Mouse (Mus musculus): ENCODE measurements around the gene Plxnc1. TPM values are rescaled to one million over a fixed set of nuclear protein-coding genes. Genes with fewer than 3 reads are reported as not detected.

Plxnc1 gene
- total RNA-seq, 2 experiments from 2014 or later = 46.2 to 49.9 TPM

DNA sequence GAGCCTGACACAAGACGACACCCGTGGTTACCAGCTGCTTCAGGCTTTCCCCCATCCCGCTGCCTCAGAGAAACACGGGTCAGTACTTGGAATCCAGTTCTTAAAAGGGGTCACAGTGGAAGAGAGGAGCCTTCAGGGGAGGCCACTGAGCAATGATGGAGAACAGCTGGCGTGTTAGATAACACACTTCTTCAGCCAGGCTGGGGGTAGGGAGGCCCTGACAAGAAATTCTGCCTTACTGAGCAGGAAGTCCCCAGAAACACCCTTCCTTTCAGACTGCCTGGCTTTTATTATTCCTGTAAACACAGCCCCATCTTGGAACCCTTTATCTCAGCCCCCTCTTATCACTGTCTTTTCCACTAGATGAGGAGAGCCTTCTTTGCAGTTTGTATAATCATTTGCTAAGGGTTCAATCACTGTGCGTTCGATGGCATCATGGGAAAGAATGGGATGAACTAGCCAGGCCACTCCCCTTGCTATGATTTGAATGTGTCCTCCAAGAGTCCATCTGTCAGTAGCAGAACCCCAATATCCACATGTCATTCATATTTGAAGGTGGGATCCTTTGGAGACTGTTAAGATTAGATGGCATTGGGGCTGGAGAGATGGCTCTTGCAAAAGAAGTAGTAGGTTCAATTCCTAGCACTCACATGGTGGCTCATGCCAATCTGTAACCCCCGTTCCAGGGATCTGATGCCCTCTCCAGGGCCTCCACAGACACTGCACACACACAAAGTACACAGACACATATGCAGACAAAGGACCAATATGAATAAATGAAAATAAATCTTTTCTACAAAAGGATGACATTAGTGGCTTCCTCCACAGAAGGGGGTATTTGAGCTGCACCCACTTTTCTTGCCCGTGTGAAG, 12.4 kb downstream of the Plxnc1 start:
- Histone ChIP-seq H3K27ac (no peak overlapping the region), H3K4me3 (no peak overlapping the region)
- intact Hi-C loops (cut with DNase I) = no loop called here
- DNase-seq (ENCODE audit: extremely low spot score in 1 of 2, low spot score in 2 of 2) = no peak
- TF ChIP-seq CTCF (IDR thresholded peaks at IDR 0.05) = no peak

GRCm38 (mm10) chr10:94928164-94928563, 16.5 kb downstream of the Plxnc1 start:
- no peak overlapping the region for H3K4me3 ChIP-seq
- intact Hi-C loops (cut with DNase I) = no loop called here
- no peak for TF ChIP-seq CTCF (IDR thresholded peaks at IDR 0.05)
- no peak overlapping the region for H3K27ac ChIP-seq
- no peak for DNase-seq (ENCODE audit: extremely low spot score in 1 of 2, low spot score in 2 of 2)

DNA sequence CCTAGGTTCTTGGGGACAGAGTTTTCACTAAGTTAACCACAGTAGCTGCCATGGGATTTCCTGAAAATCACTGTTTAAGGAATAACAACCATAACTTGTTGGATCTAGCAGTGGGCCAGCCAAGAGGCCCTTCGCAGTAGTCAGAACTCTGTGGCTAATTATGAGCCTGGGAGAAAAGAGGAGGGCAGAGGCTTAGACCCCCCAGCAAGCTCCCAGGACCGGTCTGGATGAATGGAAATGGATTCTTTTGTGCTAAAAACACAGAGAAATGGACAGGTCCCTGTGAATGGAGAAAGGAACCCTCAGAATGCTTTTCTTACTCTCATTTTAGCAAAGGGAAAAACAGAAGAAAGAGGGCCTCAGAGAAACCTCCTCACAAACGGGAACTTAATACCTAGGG, 18.3 kb downstream of the Plxnc1 start:
- H3K27ac ChIP-seq = no peak overlapping the region
- intact Hi-C loops (cut with DNase I) = no loop called here
- TF ChIP-seq CTCF (IDR thresholded peaks at IDR 0.05) = no peak
- no peak for DNase-seq (ENCODE audit: extremely low spot score in 1 of 2, low spot score in 2 of 2)
- no peak overlapping the region for H3K4me3 ChIP-seq

DNA sequence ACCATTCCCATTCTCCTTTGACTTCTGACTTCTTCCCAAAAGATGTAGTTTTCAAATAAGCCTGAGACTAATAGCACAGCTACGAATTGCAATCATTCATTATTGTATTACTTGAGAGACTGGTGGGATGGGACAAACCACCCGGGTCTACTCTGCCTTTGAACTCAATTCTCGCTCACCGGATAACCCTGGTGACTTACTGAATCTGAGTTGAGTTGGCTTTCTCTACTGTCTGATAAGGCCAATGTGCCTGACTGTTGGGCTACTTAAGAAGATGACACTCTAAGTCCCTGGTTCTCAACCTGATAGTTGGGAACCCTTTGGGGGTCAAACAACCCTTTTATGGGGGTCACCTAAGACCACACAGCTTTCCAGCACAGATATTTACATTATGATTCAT, 19.8 kb downstream of the Plxnc1 start:
- intact Hi-C loops (cut with DNase I) = no loop called here
- Histone ChIP-seq H3K27ac (no peak overlapping the region), H3K4me3 (no peak overlapping the region)
- no peak for TF ChIP-seq CTCF (IDR thresholded peaks at IDR 0.05)
- DNase-seq (ENCODE audit: extremely low spot score in 1 of 2, low spot score in 2 of 2) = no peak

- TF ChIP-seq CTCF (IDR thresholded peaks at IDR 0.05) = no peak
- no peak for DNase-seq (ENCODE audit: extremely low spot score in 1 of 2, low spot score in 2 of 2)
- intact Hi-C loops (cut with DNase I) = no loop called here
- Histone ChIP-seq H3K27ac (no peak overlapping the region), H3K4me3 (no peak overlapping the region)
These were observed 20.2 kb downstream of the Plxnc1 start for GRCm38 (mm10) chr10:94924450-94924849.

- no peak for DNase-seq (ENCODE audit: extremely low spot score in 1 of 2, low spot score in 2 of 2)
- intact Hi-C loops (cut with DNase I) = no loop called here
- Histone ChIP-seq H3K4me3 (no peak overlapping the region), H3K27ac (no peak overlapping the region)
- TF ChIP-seq CTCF (IDR thresholded peaks at IDR 0.05) = no peak
These were observed 21.3 kb downstream of the Plxnc1 start for GRCm38 (mm10) chr10:94923337-94923762.

GRCm38 (mm10) chr10:94922848-94923247, 21.8 kb downstream of the Plxnc1 start:
- Histone ChIP-seq H3K4me3 (no peak overlapping the region), H3K27ac (no peak overlapping the region)
- TF ChIP-seq CTCF (IDR thresholded peaks at IDR 0.05) = no peak
- DNase-seq (ENCODE audit: extremely low spot score in 1 of 2, low spot score in 2 of 2) = no peak
- intact Hi-C loops (cut with DNase I) = no loop called here

DNA sequence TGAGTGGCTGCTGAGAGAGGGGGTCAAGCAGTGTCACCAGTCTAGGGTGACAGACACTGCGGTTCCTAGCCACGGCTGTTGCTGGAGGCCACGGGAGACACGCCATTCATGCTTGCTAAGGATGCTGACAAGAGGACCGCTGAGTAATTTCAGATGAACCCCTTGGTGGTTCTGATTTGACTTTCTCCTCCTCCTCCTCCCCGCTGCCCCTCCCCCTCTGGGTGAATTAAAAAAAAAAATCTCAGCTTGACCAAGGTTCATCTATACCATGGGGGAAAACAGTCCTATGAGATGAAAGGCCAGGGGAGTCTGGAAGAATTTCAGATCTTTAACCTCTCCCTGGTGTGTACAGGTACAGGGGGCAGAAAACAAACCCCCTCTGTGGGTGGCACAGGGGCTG, 22.9 kb downstream of the Plxnc1 start:
- DNase-seq (ENCODE audit: extremely low spot score in 1 of 2, low spot score in 2 of 2) = no peak
- Histone ChIP-seq H3K4me3 (no peak overlapping the region), H3K27ac (no peak overlapping the region)
- no peak for TF ChIP-seq CTCF (IDR thresholded peaks at IDR 0.05)
- intact Hi-C loops (cut with DNase I) = no loop called here

DNA sequence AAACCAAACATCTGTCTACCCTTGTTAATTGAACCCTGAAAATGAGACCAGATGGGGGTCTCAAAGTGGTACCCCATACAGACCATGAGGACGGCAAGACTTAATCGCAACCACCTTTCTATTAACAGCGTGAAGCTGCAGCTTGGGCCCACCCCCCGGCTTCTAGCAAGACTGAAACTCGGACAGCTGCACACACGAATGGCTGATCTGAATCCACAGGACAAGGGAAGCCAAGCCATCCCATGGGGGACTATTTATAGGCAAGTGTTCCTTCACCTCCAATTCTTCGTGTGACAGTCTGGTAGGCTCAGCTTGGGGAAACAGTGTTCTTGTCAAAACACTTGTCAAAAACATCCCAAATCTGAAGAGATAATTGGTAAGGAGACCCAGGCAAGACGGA, 24.1 kb downstream of the Plxnc1 start:
- H3K27ac ChIP-seq = peak overlapping the region; percentile 87; the same call in 1 of the 2 replicates
- TF ChIP-seq CTCF (IDR thresholded peaks at IDR 0.05) = no peak
- no peak overlapping the region for H3K4me3 ChIP-seq
- DNase-seq (ENCODE audit: extremely low spot score in 1 of 2, low spot score in 2 of 2) = no peak
- intact Hi-C loops (cut with DNase I) = no loop called here

DNA sequence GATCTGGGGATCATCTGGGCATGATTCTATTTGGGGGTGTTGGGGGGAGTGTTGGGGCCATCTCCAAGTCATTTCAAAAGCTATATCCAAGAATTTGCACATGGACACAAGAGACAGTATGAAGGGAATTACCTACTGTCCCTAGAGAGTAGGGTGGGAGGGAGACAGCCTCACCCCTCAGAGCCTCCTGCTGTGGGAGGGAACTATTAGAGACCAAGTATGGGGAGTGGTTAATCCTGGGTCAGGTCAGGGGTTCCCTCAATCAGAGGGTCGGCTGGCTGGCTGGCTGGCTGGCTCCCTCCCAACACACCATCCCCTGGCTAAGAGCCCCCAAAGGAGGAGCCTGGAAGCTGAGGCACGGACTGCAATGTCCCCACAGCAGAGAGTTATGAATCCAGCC, 24.7 kb downstream of the Plxnc1 start:
- intact Hi-C loops (cut with DNase I) = no loop called here
- DNase-seq (ENCODE audit: extremely low spot score in 1 of 2, low spot score in 2 of 2) = no peak
- TF ChIP-seq CTCF (IDR thresholded peaks at IDR 0.05) = no peak
- H3K27ac ChIP-seq = peak overlapping the region; percentile 87
- H3K4me3 ChIP-seq = no peak overlapping the region; the same call in 1 of the 2 replicates

GRCm38 (mm10) chr10:94919552-94919951, 25.1 kb downstream of the Plxnc1 start:
- DNase-seq (ENCODE audit: extremely low spot score in 1 of 2, low spot score in 2 of 2) = peak; percentile 61 to 70
- Histone ChIP-seq H3K4me3 (peak overlapping the region; percentile 41), H3K27ac (peak overlapping the region; percentile 87)
- TF ChIP-seq CTCF (IDR thresholded peaks at IDR 0.05) = no peak
- intact Hi-C loops (cut with DNase I) = no loop called here

DNA sequence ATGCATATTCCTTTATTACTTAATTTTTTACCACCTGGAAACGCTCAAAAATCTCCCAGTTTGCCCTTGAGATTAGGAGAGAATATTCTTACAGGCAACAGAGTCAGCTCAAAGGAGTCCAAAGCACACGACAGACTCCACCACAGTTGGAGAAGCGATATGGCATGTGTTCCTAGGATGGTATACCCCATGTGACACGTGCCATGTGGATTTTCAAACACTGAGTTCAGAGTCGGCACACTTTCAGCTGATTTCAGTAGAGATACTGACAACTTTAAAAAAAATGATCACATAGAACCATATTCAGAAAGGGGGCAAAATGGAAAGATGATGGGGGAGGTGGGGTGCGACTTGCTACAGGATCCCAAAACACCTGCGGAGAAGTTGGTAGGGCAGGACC, 26.0 kb downstream of the Plxnc1 start:
- intact Hi-C loops (cut with DNase I) = no loop called here
- no peak for DNase-seq (ENCODE audit: extremely low spot score in 1 of 2, low spot score in 2 of 2)
- Histone ChIP-seq H3K27ac (peak overlapping the region; percentile 9; the same call in 1 of the 2 replicates), H3K4me3 (no peak overlapping the region)
- TF ChIP-seq CTCF (IDR thresholded peaks at IDR 0.05) = no peak

DNA sequence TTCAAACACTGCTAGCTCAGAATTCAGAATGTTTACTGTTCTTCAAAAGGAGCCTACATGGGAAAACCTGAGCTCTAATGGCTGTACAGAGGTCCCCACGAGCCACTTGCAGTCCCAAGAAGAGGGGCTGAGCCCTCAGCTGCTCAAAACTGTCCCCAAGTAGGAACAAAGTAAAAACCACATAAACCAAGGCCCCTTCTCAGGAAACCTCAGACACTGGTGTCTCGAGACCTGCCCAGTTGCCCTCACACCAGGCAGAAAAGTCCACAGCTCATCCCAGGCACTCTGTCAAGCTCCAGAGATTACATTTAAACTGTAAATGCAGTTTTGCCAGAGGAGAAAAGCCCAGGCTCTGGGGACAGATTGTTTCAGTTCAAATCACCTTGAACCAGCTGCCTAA, 26.6 kb downstream of the Plxnc1 start:
- no peak for DNase-seq (ENCODE audit: extremely low spot score in 1 of 2, low spot score in 2 of 2)
- Histone ChIP-seq H3K27ac (no peak overlapping the region; the same call in 1 of the 2 replicates), H3K4me3 (no peak overlapping the region)
- intact Hi-C loops (cut with DNase I) = no loop called here
- TF ChIP-seq CTCF (IDR thresholded peaks at IDR 0.05) = no peak
